Mouse (Mus musculus): ENCODE data around the gene Atf7.

- TF ChIP-seq CTCF (IDR thresholded peaks at IDR 0.05): no peak
- no peak for TF ChIP-seq EP300 (IDR thresholded peaks at IDR 0.05)
These were observed 124.0 kb downstream of the Atf7 start for GRCm38 (mm10) chr15:102501084-102501814.
